Mouse (Mus musculus) embryo, embryonic 9.5 days (tissue): ENCODE measurements around the gene Mfsd4a.

Experiments used
- DNase-seq: peaks from one replicate; pipeline ENCODE4 v3.0.0-alpha.2; 2017; ENCODE audit errors: extremely low spot score

Gene Mfsd4a

GRCm38 (mm10) chr1:132067261-132068255 lies at the start of gene Mfsd4a:
Gene Mfsd4a (minus strand): TSS chr1:132068062.
- DNase-seq, result peak; percentile 50

- peak; percentile 66 for DNase-seq
Measured at GRCm38 (mm10) chr1:132116606-132117005, 48.7 kb upstream of the Mfsd4a start.

GRCm38 (mm10) chr1:132113098-132113497 lies 45.2 kb upstream of the Mfsd4a start:
- no peak for DNase-seq

- no peak for DNase-seq
Measured at GRCm38 (mm10) chr1:132112426-132112825, 44.6 kb upstream of the Mfsd4a start.

GRCm38 (mm10) chr1:132111411-132111810 lies 43.5 kb upstream of the Mfsd4a start:
- no peak for DNase-seq

GRCm38 (mm10) chr1:132109368-132109767 lies 41.5 kb upstream of the Mfsd4a start:
- DNase-seq, result no peak

- no peak for DNase-seq
Measured at GRCm38 (mm10) chr1:132104353-132104752, 36.5 kb upstream of the Mfsd4a start.

GRCm38 (mm10) chr1:132101953-132102697 lies 34.3 kb upstream of the Mfsd4a start:
- DNase-seq, result no peak

- no peak for DNase-seq
Measured at GRCm38 (mm10) chr1:132099775-132100174, 31.9 kb upstream of the Mfsd4a start.

GRCm38 (mm10) chr1:132099016-132099415 lies 31.2 kb upstream of the Mfsd4a start:
- no peak for DNase-seq

GRCm38 (mm10) chr1:132098076-132098475 lies 30.2 kb upstream of the Mfsd4a start:
- DNase-seq, result no peak

GRCm38 (mm10) chr1:132095356-132096004 lies 27.6 kb upstream of the Mfsd4a start:
- no peak for DNase-seq

- DNase-seq, result no peak
Measured at GRCm38 (mm10) chr1:132093269-132093668, 25.4 kb upstream of the Mfsd4a start.

- no peak for DNase-seq
Measured at GRCm38 (mm10) chr1:132090266-132090665, 22.4 kb upstream of the Mfsd4a start.

GRCm38 (mm10) chr1:132089767-132090166 lies 21.9 kb upstream of the Mfsd4a start:
- no peak for DNase-seq

GRCm38 (mm10) chr1:132088181-132088671 lies 20.4 kb upstream of the Mfsd4a start:
- DNase-seq, result no peak

- no peak for DNase-seq
Measured at GRCm38 (mm10) chr1:132085181-132086049, 17.6 kb upstream of the Mfsd4a start.

- DNase-seq, result no peak
Measured at GRCm38 (mm10) chr1:132078413-132078812, 10.6 kb upstream of the Mfsd4a start.

- DNase-seq, result no peak
Measured at GRCm38 (mm10) chr1:132075576-132075975, 7.7 kb upstream of the Mfsd4a start.

GRCm38 (mm10) chr1:132070659-132071058 lies 2.8 kb upstream of the Mfsd4a start:
- DNase-seq, result no peak

GRCm38 (mm10) chr1:132069436-132069835 lies 1.6 kb upstream of the Mfsd4a start:
- DNase-seq, result no peak
